Mouse (Mus musculus) heart, embryonic 13.5 days (tissue): ENCODE measurements around the gene Mfsd10. TPM values are rescaled to one million over a fixed set of nuclear protein-coding genes. Genes with fewer than 3 reads are reported as not detected.
"Not testable (repeated sequence)": the region's sequence is repeated elsewhere in the genome, so short reads cannot be mapped to it uniquely, and the experiment has no call there.

Experiments
- ATAC-seq: fragments of 200-750 bp; cut with Nextera tagmentation; 2 replicates; pipeline ENCODE4 v1.8.0; 2017; ENCODE audit warnings: moderate TSS enrichment; ENCODE audit not compliant: insufficient number of reproducible peaks, low FRiP score, low TSS enrichment; ENCODE audit errors: extremely low read depth
- H3K27ac ChIP-seq: fragments of 300-500 bp; sonication (generic); replicated peaks from 2 replicates; pipeline ENCODE4 v1.5.1; 2015; ENCODE audit warnings: moderate library complexity, mild to moderate bottlenecking, inconsistent platforms
- H3K27me3 ChIP-seq: fragments of 300-500 bp; sonication (generic); replicated peaks from 2 replicates; pipeline ENCODE4 v1.6.1; 2015; ENCODE audit warnings: mild to moderate bottlenecking, inconsistent platforms
- H3K36me3 ChIP-seq: fragments of 300-500 bp; sonication (generic); 2 replicates; pipeline ENCODE4 v1.6.1; 2015; ENCODE audit warnings: mild to moderate bottlenecking, inconsistent platforms
- H3K4me1 ChIP-seq: fragments of 300-500 bp; sonication (generic); 2 replicates; pipeline ENCODE4 v1.6.1; 2015; ENCODE audit warnings: inconsistent platforms
- H3K4me2 ChIP-seq: fragments of 300-500 bp; sonication (generic); 2 replicates; pipeline ENCODE4 v1.6.1; 2015; ENCODE audit warnings: inconsistent platforms, mild to moderate bottlenecking, moderate library complexity
- H3K4me3 ChIP-seq: fragments of 300-500 bp; sonication (generic); 2 replicates; pipeline ENCODE4 v1.5.1; 2015; ENCODE audit warnings: moderate library complexity, mild to moderate bottlenecking, inconsistent platforms
- H3K9ac ChIP-seq: fragments of 300-500 bp; sonication (generic); 2 replicates; pipeline ENCODE4 v1.6.1; 2015; ENCODE audit warnings: inconsistent platforms, mild to moderate bottlenecking, moderate library complexity
- H3K9me3 ChIP-seq: fragments of 300-500 bp; sonication (generic); 2 replicates; pipeline ENCODE4 v1.6.1; 2016; ENCODE audit warnings: inconsistent platforms
- WGBS: fragments of 180-500 bp; shearing (Covaris S2); methylation state at CpG from one replicate; pipeline ENCODE4 v1.1.7; 2015; ENCODE audit warnings: mixed read lengths; 5-methylcytosine and 5-hydroxymethylcytosine counted together
- polyA plus RNA-seq: library from polyadenylated mRNA; unstranded; fragments of >200 nt; fragmentation: Nextera tagmentation; extraction: Ambion mirVana; gene quantifications from 2 replicates; pipeline ENCODE4 v1.2.1, GENCODE M21; 2015

Mfsd10 gene
- polyA plus RNA-seq, 1 experiment from 2014 or later = 75.1 TPM

DNA sequence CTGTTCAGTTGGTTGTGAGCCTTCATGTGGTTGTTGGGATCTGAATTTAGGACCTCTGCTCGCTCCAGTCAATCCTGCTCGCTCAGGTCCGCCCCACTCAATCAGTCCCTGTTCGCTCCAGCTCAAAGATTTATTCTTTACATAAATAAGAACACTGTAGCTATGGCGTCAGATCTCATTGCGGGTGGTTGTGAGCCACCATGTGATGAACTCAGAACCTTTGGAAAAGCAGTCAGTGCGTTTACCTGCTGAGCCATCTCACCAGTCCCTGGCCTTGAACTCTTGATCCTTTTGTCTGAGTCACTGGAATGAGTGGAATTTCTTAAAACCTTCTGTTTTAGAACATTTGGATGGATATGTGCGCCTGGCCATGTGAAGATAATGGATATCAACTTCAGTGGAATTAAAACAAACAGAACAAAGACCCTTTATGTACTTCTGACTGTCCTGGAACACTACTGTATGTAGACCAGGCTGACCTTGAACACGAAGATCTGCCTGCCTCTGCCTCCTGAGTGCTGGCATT, 43.7 kb downstream of the Mfsd10 start:
- 93% methylated on average over 9 of the region's 9 CpGs for WGBS
- ATAC-seq = no peak
- no peak overlapping the region for H3K4me3 ChIP-seq
- no peaks in the 10 kb centered on the region for H3K27me3 ChIP-seq
- H3K27ac ChIP-seq = no peak overlapping the region
- no peak overlapping the region for H3K4me2 ChIP-seq
- no peaks in the 10 kb centered on the region for H3K9me3 ChIP-seq
- H3K4me1 ChIP-seq = peaks cover 29% of the 10 kb centered on the region
- no peak overlapping the region for H3K9ac ChIP-seq
- peaks cover 38% of the 10 kb centered on the region for H3K36me3 ChIP-seq

DNA sequence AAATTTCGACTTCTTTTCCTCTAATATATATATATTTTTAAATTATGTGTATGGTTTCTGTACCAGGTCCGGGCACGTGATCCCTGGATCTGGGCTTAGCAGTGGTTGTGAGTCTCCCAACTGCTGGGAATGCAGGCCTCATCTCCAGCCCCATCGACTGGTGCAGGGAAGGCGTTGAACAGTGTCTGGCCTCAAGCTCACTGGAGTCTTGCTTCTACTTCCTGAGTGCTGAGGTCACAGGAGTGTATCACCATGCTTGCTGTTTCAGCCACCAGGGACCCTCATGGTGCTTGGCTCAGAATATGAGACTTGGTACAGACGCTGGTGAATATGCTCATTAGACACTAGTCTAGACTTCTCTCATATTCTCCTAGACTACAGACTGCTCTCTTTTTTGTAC, 44.3 kb downstream of the Mfsd10 start:
- 92% methylated on average over 6 of the region's 6 CpGs for WGBS
- Histone ChIP-seq H3K9ac (no peak overlapping the region), H3K36me3 (peaks cover 32% of the 10 kb centered on the region), H3K9me3 (no peaks in the 10 kb centered on the region), H3K4me3 (no peak overlapping the region), H3K4me2 (no peak overlapping the region), H3K4me1 (peaks cover 33% of the 10 kb centered on the region), H3K27me3 (no peaks in the 10 kb centered on the region), H3K27ac (no peak overlapping the region)
- ATAC-seq = no peak

DNA sequence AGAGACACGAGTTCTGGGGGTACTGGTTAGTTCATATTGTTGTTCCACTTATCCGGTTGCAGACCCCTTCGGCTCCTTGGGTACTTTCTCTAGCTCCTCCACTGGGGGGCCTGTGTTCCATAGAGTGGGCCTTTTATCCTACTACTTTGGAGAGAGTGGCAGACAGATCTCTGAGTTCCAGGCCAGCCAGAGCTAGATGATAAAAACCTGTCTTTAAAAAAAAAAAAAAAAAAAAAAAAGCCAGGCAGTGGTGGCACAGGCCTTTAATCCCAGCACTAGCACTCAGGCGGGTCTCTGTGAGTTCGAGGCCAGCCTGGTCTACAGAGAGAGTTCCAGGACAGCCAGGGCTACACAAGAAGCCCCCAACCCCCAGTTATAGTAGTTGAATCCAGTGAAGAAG, 44.8 kb downstream of the Mfsd10 start:
- H3K9ac ChIP-seq, H3K4me2 ChIP-seq, H3K4me3 ChIP-seq, H3K27ac ChIP-seq, H3K27me3 ChIP-seq, ATAC-seq, H3K9me3 ChIP-seq: not testable (repeated sequence)
- 88% methylated on average over 5 of the region's 5 CpGs for WGBS
- Histone ChIP-seq H3K4me1 (peaks cover 38% of the 10 kb centered on the region), H3K36me3 (peaks cover 29% of the 10 kb centered on the region)

DNA sequence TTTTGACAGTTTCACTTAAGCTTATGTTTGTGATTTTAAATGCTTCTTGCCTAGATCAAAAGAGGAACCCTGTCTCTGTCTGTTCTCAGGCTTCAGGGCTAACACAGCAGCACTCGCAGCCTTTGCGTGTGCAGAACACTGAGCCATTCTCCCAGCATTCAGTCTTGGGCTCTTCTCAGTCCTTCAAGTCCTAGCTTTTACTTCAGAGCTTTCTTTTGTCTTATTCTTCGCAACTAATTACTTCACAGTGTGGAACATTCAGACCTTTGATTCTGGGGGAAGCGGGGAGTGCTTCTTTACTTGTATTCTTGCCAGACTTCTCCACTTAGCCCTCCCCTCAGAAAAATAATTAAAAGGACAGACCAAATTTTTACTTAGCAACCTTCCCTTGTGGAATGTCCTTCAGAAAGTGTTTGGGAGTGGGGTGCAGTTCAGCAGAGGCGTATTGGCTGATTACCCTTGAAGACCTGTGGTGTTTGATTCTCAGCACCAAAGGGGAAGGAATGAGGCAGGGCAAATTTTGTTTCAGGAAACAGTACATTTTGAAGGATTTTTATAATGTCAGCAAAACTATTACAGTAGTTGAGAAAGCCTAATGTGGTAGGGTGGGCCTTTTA, 45.5 kb downstream of the Mfsd10 start:
- H3K36me3 ChIP-seq = peaks cover 27% of the 10 kb centered on the region
- H3K9me3 ChIP-seq = no peaks in the 10 kb centered on the region
- ATAC-seq = no peak
- no peak overlapping the region for H3K4me2 ChIP-seq
- H3K4me3 ChIP-seq = no peak overlapping the region
- H3K9ac ChIP-seq = no peak overlapping the region
- H3K4me1 ChIP-seq = peaks cover 43% of the 10 kb centered on the region
- H3K27me3 ChIP-seq = no peaks in the 10 kb centered on the region
- WGBS = 82% methylated on average over 5 of the region's 5 CpGs
- no peak overlapping the region; the same call in 1 of the 2 replicates for H3K27ac ChIP-seq

DNA sequence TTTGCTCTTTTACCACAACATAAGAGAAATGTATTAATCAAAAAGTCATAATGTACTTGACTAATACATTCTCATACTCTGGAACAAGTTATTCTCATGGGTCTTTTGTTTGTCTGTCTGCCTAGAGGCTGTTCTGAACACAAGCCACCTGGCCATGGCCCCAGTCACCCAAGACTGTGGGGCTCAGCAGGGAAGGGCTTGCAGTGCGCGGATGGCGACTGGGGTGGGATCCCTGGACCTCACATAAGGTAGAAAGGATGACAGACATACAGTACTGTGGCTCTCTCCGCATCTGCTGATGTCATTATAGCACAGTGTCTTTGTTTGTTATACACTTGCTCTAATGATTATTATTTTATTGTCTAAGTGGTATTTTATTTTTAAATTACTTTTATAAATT, 46.3 kb downstream of the Mfsd10 start:
- Histone ChIP-seq H3K4me2 (no peak overlapping the region), H3K9me3 (no peaks in the 10 kb centered on the region), H3K4me1 (peaks cover 47% of the 10 kb centered on the region), H3K36me3 (peaks cover 21% of the 10 kb centered on the region), H3K9ac (no peak overlapping the region), H3K27me3 (no peaks in the 10 kb centered on the region), H3K27ac (no peak overlapping the region), H3K4me3 (no peak overlapping the region)
- 76% methylated on average over 4 of the region's 4 CpGs for WGBS
- no peak for ATAC-seq

DNA sequence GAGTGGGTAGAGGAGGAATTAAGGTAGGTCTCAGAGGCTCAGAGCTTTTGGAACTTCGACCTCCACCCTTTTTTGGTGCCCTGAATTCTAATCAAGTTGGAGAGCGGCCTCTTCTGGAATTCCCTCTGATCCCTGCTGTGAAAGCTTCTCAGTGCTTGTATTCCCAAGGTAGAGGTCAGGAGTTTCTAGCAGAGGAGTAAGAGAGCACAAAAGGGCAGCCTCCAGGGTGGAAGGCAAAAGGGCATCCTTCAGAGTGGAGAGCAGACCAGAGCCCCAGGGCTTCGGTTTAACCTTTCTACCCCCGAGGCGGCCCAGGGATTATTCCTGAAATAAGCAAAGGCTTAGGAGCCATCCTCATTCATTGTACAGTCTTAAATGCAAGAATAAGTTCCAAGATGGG, 47.0 kb downstream of the Mfsd10 start:
- H3K9ac ChIP-seq = peak overlapping the region; percentile 33; the same call in 1 of the 2 replicates
- WGBS = 32% methylated on average over 5 of the region's 5 CpGs
- H3K4me3 ChIP-seq = no peak overlapping the region
- H3K36me3 ChIP-seq = peaks cover 21% of the 10 kb centered on the region
- H3K4me2 ChIP-seq = no peak overlapping the region
- H3K27me3 ChIP-seq = no peaks in the 10 kb centered on the region
- no peak for ATAC-seq
- H3K4me1 ChIP-seq = peaks cover 52% of the 10 kb centered on the region
- no peak overlapping the region for H3K27ac ChIP-seq
- H3K9me3 ChIP-seq = no peaks in the 10 kb centered on the region

DNA sequence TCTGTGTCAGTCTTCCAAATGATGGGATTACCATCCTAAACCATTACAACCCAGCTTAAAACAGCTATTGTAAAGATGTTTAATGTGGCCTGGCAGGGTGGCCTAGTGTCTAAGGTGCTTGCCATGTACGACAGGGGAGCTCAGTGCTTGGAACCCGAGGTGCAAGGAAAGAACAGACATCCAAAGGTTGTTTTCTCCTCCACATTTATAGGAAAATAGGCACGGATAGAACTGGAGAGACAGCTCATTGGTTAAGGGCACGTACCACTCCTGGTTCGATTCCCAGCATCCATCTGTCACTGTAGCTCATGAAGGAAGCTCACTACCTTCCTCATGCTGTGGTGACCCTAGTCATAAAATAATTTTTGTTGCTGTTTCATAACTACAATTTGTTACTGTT, 49.1 kb downstream of the Mfsd10 start:
- Histone ChIP-seq H3K36me3 (peaks cover 6% of the 10 kb centered on the region; the same call in 1 of the 2 replicates), H3K4me2 (no peak overlapping the region), H3K27ac (no peak overlapping the region), H3K9me3 (no peaks in the 10 kb centered on the region), H3K27me3 (no peaks in the 10 kb centered on the region), H3K4me1 (peaks cover 71% of the 10 kb centered on the region), H3K4me3 (no peak overlapping the region), H3K9ac (no peak overlapping the region)
- WGBS = 87% methylated on average over 5 of the region's 5 CpGs
- no peak for ATAC-seq

DNA sequence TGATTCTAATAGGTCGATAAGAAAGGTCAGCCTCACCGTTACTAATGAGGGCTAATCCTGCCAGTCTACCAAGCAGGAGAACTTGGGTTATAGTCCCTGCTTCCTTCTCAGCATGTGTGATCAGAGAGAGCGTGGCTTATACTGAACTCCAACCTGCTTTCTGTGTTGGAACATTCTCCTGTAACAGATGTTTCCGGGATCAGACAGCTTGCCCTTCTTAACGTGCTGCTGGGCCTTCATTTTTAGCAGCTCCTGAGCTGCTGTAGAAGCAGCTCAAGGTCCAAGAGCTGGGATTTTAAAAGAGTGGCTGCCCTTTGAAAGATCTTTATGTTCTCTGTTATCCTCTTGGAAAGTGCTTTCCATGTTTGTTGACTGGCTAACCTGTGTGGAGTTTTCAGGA, 51.8 kb downstream of the Mfsd10 start:
- Histone ChIP-seq H3K4me3 (no peak overlapping the region), H3K36me3 (peaks cover 3% of the 10 kb centered on the region; the same call in 1 of the 2 replicates), H3K27me3 (no peaks in the 10 kb centered on the region), H3K4me2 (no peak overlapping the region), H3K9ac (no peak overlapping the region; the same call in 1 of the 2 replicates), H3K27ac (no peak overlapping the region), H3K4me1 (peaks cover 80% of the 10 kb centered on the region), H3K9me3 (no peaks in the 10 kb centered on the region)
- 68% methylated on average over 5 of the region's 5 CpGs for WGBS
- no peak for ATAC-seq

Other genes starting within 250 kb of the Mfsd10 start
- 14.6 and 18.8 TPM in 2 replicates for gene Tnip2, start 123.2 kb downstream of the Mfsd10 start, polyA plus RNA-seq
- gene Sh3bp2, start 111.4 kb downstream of the Mfsd10 start, polyA plus RNA-seq = 3.9 and 4.9 TPM in 2 replicates
- gene Add1, start 63.5 kb downstream of the Mfsd10 start, polyA plus RNA-seq = 143 and 144 TPM in 2 replicates
- gene Nop14, start 22.9 kb upstream of the Mfsd10 start, polyA plus RNA-seq = 15.3 and 16.6 TPM in 2 replicates
- gene Grk4, start 23.2 kb upstream of the Mfsd10 start, polyA plus RNA-seq = 2.4 and 3.5 TPM in 2 replicates
- gene Htt, start 124.5 kb upstream of the Mfsd10 start, polyA plus RNA-seq = 7.9 and 8.4 TPM in 2 replicates